Mouse (Mus musculus): Measurements from ENCODE around the gene Lmna. TPM values are rescaled to one million over a fixed set of nuclear protein-coding genes. Genes with fewer than 3 reads are reported as not detected.

The Lmna gene
- polyA plus RNA-seq, 1 experiment from 2014 or later, result 22.8 TPM

- no peaks in the 10 kb centered on the region for H3K36me3 ChIP-seq (ENCODE audit: control insufficient read depth, insufficient read depth, low read length)
- H3K4me3 ChIP-seq (ENCODE audit: low read depth, low read length), result no peak overlapping the region
Measured at GRCm38 (mm10) chr3:88518411-88518810, 8.7 kb upstream of the Lmna start.

DNA sequence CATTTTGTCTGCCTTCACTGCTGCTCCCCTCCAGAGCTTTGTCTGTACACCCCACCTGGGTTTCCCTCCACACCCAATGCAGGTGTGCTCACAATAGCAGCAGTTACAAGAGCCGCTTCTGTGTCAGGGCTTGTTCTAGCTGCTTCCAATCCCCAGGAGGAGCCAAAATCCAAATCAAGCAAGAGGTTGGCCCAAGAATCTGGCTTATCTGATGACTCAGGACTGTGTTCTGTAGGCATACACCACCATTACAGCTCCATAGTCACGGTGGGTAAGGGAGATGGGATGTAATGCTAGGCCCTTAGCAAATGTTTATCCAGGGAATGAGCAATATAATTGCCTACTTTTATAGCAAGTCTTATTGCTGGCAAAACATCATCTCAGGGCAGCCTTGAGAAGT, 6.7 kb upstream of the Lmna start:
- Histone ChIP-seq H3K36me3 (ENCODE audit: control insufficient read depth, insufficient read depth, low read length) (no peaks in the 10 kb centered on the region), H3K9me3 (ENCODE audit: control insufficient read depth, low read length) (no peaks in the 10 kb centered on the region), H3K9ac (ENCODE audit: low read depth, low read length) (no peak overlapping the region), H3K4me1 (replicated peaks; ENCODE audit: control insufficient read depth, insufficient read depth, low read length) (peaks cover 4% of the 10 kb centered on the region; the same call in 1 of the 2 replicates), H3K27ac (ENCODE audit: low read depth, low read length) (no peak overlapping the region), H3K4me3 (ENCODE audit: low read depth, low read length) (no peak overlapping the region), H3K27me3 (ENCODE audit: control insufficient read depth, insufficient read depth, low read length) (no peaks in the 10 kb centered on the region), H3K4me2 (replicated peaks; ENCODE audit: low read depth, low read length) (no peak overlapping the region)
- no peak for ATAC-seq (ENCODE audit: low FRiP score)
- WGBS, result 89% methylated on average over 2 of the region's 2 CpGs
- DNase-seq (ENCODE audit: low spot score), result no peak

More at GRCm38 (mm10) chr3:88518411-88518810, 8.7 kb upstream of the Lmna start:
- Histone ChIP-seq H3K4me2 (replicated peaks; ENCODE audit: low read depth, low read length) (no peak overlapping the region), H3K9ac (ENCODE audit: low read depth, low read length) (no peak overlapping the region), H3K9me3 (ENCODE audit: control insufficient read depth, low read length) (no peaks in the 10 kb centered on the region), H3K4me1 (replicated peaks; ENCODE audit: control insufficient read depth, insufficient read depth, low read length) (no peaks in the 10 kb centered on the region; the same call in 1 of the 2 replicates), H3K27ac (ENCODE audit: low read depth, low read length) (no peak overlapping the region), H3K27me3 (ENCODE audit: control insufficient read depth, insufficient read depth, low read length) (no peaks in the 10 kb centered on the region)
- ATAC-seq (ENCODE audit: low FRiP score) (no peak), DNase-seq (ENCODE audit: low spot score) (no peak)
- 85% methylated on average over 4 of the region's 4 CpGs for WGBS

DNA sequence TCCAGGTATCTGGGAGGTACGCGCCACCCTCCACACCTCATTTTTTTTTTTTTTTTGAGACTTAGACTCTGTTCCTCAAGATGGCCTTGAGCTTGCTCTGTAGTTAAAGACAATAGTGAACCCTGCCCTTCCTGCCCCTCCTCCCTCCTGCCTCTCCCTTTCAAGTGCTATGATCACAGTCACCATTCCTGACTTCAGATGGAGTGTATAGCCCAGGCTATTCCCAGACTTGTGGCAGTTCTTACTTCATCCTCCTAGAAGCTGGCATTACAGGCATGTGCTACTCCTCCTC, 5.3 kb upstream of the Lmna start:
- no peaks in the 10 kb centered on the region for H3K27me3 ChIP-seq (ENCODE audit: control insufficient read depth, insufficient read depth, low read length)
- H3K4me1 ChIP-seq (replicated peaks; ENCODE audit: control insufficient read depth, insufficient read depth, low read length), result peaks cover 10% of the 10 kb centered on the region
- 100% methylated on average over 2 of the region's 2 CpGs for WGBS
- no peak overlapping the region for H3K27ac ChIP-seq (ENCODE audit: low read depth, low read length)
- H3K36me3 ChIP-seq (ENCODE audit: control insufficient read depth, insufficient read depth, low read length), result no peaks in the 10 kb centered on the region
- no peak overlapping the region for H3K4me3 ChIP-seq (ENCODE audit: low read depth, low read length)
- DNase-seq (ENCODE audit: low spot score) (no peak), ATAC-seq (ENCODE audit: low FRiP score) (no peak)
- no peaks in the 10 kb centered on the region for H3K9me3 ChIP-seq (ENCODE audit: control insufficient read depth, low read length)
- H3K9ac ChIP-seq (ENCODE audit: low read depth, low read length), result no peak overlapping the region
- H3K4me2 ChIP-seq (replicated peaks; ENCODE audit: low read depth, low read length), result no peak overlapping the region

- 85% methylated on average over 10 of the region's 10 CpGs for WGBS
- H3K27me3 ChIP-seq (ENCODE audit: control insufficient read depth, insufficient read depth, low read length), result no peaks in the 10 kb centered on the region
- H3K4me3 ChIP-seq (ENCODE audit: low read depth, low read length), result no peak overlapping the region
- H3K4me2 ChIP-seq (replicated peaks; ENCODE audit: low read depth, low read length), result no peak overlapping the region
- no peak overlapping the region for H3K9ac ChIP-seq (ENCODE audit: low read depth, low read length)
- H3K9me3 ChIP-seq (ENCODE audit: control insufficient read depth, low read length), result no peaks in the 10 kb centered on the region
- no peaks in the 10 kb centered on the region for H3K36me3 ChIP-seq (ENCODE audit: control insufficient read depth, insufficient read depth, low read length)
- H3K4me1 ChIP-seq (replicated peaks; ENCODE audit: control insufficient read depth, insufficient read depth, low read length), result peaks cover 10% of the 10 kb centered on the region
- DNase-seq (ENCODE audit: low spot score), result no peak
- ATAC-seq (ENCODE audit: low FRiP score), result no peak
- no peak overlapping the region for H3K27ac ChIP-seq (ENCODE audit: low read depth, low read length)
Measured at GRCm38 (mm10) chr3:88514231-88515094, 4.7 kb upstream of the Lmna start.

GRCm38 (mm10) chr3:88513546-88514115, 3.9 kb upstream of the Lmna start:
- no peak overlapping the region for H3K4me3 ChIP-seq (ENCODE audit: low read depth, low read length)
- no peaks in the 10 kb centered on the region for H3K36me3 ChIP-seq (ENCODE audit: control insufficient read depth, insufficient read depth, low read length)
- H3K27ac ChIP-seq (ENCODE audit: low read depth, low read length), result no peak overlapping the region
- no peak overlapping the region for H3K9ac ChIP-seq (ENCODE audit: low read depth, low read length)
- H3K4me2 ChIP-seq (replicated peaks; ENCODE audit: low read depth, low read length), result no peak overlapping the region
- no peak for DNase-seq (ENCODE audit: low spot score)
- peaks cover 10% of the 10 kb centered on the region for H3K4me1 ChIP-seq (replicated peaks; ENCODE audit: control insufficient read depth, insufficient read depth, low read length)
- 81% methylated on average over 7 of the region's 7 CpGs for WGBS
- no peaks in the 10 kb centered on the region for H3K9me3 ChIP-seq (ENCODE audit: control insufficient read depth, low read length)
- ATAC-seq (ENCODE audit: low FRiP score), result no peak
- no peaks in the 10 kb centered on the region for H3K27me3 ChIP-seq (ENCODE audit: control insufficient read depth, insufficient read depth, low read length)

- 44% methylated on average over 12 of the region's 15 CpGs for WGBS
- H3K36me3 ChIP-seq (ENCODE audit: control insufficient read depth, insufficient read depth, low read length), result no peaks in the 10 kb centered on the region
- no peak for ATAC-seq (ENCODE audit: low FRiP score)
- no peaks in the 10 kb centered on the region for H3K9me3 ChIP-seq (ENCODE audit: control insufficient read depth, low read length)
- no peak overlapping the region for H3K9ac ChIP-seq (ENCODE audit: low read depth, low read length)
- no peaks in the 10 kb centered on the region for H3K27me3 ChIP-seq (ENCODE audit: control insufficient read depth, insufficient read depth, low read length)
- no peak for DNase-seq (ENCODE audit: low spot score)
- peaks cover 10% of the 10 kb centered on the region for H3K4me1 ChIP-seq (replicated peaks; ENCODE audit: control insufficient read depth, insufficient read depth, low read length)
- H3K4me2 ChIP-seq (replicated peaks; ENCODE audit: low read depth, low read length), result no peak overlapping the region
- H3K4me3 ChIP-seq (ENCODE audit: low read depth, low read length), result no peak overlapping the region
- no peak overlapping the region for H3K27ac ChIP-seq (ENCODE audit: low read depth, low read length)
Measured at GRCm38 (mm10) chr3:88512896-88513545, 3.3 kb upstream of the Lmna start.

- H3K4me1 ChIP-seq (replicated peaks; ENCODE audit: control insufficient read depth, insufficient read depth, low read length), result peaks cover 10% of the 10 kb centered on the region
- no peak overlapping the region for H3K4me3 ChIP-seq (ENCODE audit: low read depth, low read length)
- no peak overlapping the region for H3K9ac ChIP-seq (ENCODE audit: low read depth, low read length)
- whole genome bisulfite sequencing, result 39% methylated on average over 6 of the region's 6 CpGs
- ATAC-seq (ENCODE audit: low FRiP score), result no peak
- no peak overlapping the region for H3K27ac ChIP-seq (ENCODE audit: low read depth, low read length)
- H3K9me3 ChIP-seq (ENCODE audit: control insufficient read depth, low read length), result no peaks in the 10 kb centered on the region
- no peaks in the 10 kb centered on the region for H3K36me3 ChIP-seq (ENCODE audit: control insufficient read depth, insufficient read depth, low read length)
- H3K27me3 ChIP-seq (ENCODE audit: control insufficient read depth, insufficient read depth, low read length), result no peaks in the 10 kb centered on the region
- no peak overlapping the region for H3K4me2 ChIP-seq (replicated peaks; ENCODE audit: low read depth, low read length)
- no peak for DNase-seq (ENCODE audit: low spot score)
Measured at GRCm38 (mm10) chr3:88512141-88512895, 2.6 kb upstream of the Lmna start.

- Histone ChIP-seq H3K4me2 (replicated peaks; ENCODE audit: low read depth, low read length) (no peak overlapping the region), H3K27me3 (ENCODE audit: control insufficient read depth, insufficient read depth, low read length) (no peaks in the 10 kb centered on the region), H3K4me3 (ENCODE audit: low read depth, low read length) (no peak overlapping the region), H3K4me1 (replicated peaks; ENCODE audit: control insufficient read depth, insufficient read depth, low read length) (peaks cover 10% of the 10 kb centered on the region), H3K36me3 (ENCODE audit: control insufficient read depth, insufficient read depth, low read length) (no peaks in the 10 kb centered on the region), H3K9me3 (ENCODE audit: control insufficient read depth, low read length) (no peaks in the 10 kb centered on the region), H3K9ac (ENCODE audit: low read depth, low read length) (no peak overlapping the region), H3K27ac (ENCODE audit: low read depth, low read length) (no peak overlapping the region)
- DNase-seq (ENCODE audit: low spot score) (no peak), ATAC-seq (ENCODE audit: low FRiP score) (no peak)
- 51% methylated on average over 4 of the region's 4 CpGs for WGBS
Measured at GRCm38 (mm10) chr3:88511559-88511958, 1.8 kb upstream of the Lmna start.

All from hindbrain, embryonic 11.5 days (tissue).